Mouse (Mus musculus) frontal cortex, adult (tissue): ENCODE results near the gene Ccl1.

Experiments
- ATAC-seq: cut with Nextera tagmentation; 2 replicates; pipeline ENCODE4 v1.9.2; 2017; ENCODE audit warnings: mild to moderate bottlenecking, moderate library complexity, mixed read lengths; ENCODE audit not compliant: low TSS enrichment

Ccl1 gene

DNA sequence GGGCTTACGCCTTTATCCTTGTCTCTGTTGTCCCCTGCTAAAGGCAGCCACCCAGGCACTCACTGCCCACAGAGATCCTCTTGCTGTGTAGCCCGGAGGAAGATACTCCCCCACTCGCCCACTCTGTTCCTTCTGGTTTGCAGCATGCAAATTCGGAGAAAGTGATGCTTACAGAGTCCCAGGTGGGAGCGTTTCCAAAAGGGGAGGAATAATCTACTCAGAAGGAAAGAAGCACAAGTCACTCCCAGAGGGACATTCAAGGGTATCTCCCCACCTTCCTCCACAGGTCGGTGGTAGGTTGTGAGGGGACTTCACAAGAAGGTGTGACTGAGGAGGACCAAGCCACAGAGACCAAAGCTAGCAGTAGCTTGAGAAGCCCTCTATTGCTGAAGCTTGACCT lies 100.3 kb downstream of the Ccl1 start:
- no peak for ATAC-seq

GRCm38 (mm10) chr11:82203706-82204105 lies 101.8 kb downstream of the Ccl1 start:
- ATAC-seq = no peak

DNA sequence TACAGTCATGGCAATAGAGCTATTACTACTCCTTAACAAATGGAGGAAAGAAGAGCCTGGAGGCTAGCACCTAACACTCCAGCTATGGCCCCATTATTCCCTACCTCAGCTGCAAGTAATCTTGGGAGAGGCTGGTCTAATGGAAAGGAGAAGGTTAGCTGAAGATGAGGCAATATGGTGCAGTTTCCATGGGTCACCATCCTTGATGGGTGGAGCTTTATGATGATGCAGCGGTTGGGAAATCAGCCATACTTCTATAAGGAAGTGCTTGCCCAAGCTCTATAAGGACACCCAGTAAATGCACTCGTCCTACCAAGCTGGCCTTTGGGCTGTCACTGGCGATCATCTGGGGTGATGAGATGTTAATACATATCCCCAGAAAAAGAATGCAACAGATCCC lies 107.7 kb downstream of the Ccl1 start:
- ATAC-seq = no peak

DNA sequence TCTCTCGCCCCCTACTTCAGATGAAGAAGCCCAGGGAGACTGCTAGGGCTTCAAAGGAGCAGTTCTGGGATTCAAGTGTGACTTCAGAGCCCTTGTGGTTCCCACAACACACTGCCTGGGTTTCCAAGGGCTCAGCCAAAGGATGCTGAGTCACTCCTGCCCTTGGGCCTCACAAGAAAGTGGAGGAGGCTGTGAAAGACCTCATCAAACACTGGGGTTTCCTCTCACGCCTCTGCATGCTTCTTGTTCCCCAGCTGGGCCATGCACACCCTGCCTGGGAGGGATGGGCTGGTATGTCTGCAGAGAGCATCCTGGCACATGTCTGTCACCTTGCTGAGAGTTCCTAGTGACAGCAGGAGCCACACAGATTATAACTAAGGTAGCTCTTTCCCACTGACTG lies 110.5 kb downstream of the Ccl1 start:
- ATAC-seq = no peak

GRCm38 (mm10) chr11:82193826-82194225 lies 111.7 kb downstream of the Ccl1 start:
- peak; percentile 38 for ATAC-seq

- no peak for ATAC-seq
These were observed 115.5 kb downstream of the Ccl1 start for GRCm38 (mm10) chr11:82189782-82190563.

GRCm38 (mm10) chr11:82185684-82186083 lies 119.8 kb downstream of the Ccl1 start:
- ATAC-seq = no peak

- ATAC-seq = no peak
These were observed 122.1 kb downstream of the Ccl1 start for GRCm38 (mm10) chr11:82183281-82183935.

- ATAC-seq = no peak
These were observed 123.1 kb downstream of the Ccl1 start for GRCm38 (mm10) chr11:82182401-82182800.

DNA sequence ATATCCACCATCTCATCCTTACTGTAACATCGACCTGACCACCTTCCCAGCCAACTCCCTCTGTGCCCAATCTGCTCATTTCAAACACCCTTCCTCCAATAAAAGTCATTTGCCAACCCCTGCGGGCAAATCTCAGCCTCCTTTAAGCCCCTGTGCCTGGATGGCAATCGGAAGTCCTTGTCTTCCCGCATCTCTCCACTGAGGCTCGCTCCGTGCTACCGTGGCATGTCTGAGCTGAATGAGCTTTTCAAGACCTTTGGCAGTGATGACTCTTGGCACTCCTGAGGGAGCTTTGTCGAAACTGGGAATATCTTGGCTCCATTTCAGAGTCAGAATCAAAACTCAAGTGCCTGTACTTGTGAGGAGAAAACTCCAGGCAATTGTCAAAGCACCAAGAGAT lies 124.2 kb downstream of the Ccl1 start:
- peak; percentile 9; the same call in 1 of the 2 replicates for ATAC-seq

DNA sequence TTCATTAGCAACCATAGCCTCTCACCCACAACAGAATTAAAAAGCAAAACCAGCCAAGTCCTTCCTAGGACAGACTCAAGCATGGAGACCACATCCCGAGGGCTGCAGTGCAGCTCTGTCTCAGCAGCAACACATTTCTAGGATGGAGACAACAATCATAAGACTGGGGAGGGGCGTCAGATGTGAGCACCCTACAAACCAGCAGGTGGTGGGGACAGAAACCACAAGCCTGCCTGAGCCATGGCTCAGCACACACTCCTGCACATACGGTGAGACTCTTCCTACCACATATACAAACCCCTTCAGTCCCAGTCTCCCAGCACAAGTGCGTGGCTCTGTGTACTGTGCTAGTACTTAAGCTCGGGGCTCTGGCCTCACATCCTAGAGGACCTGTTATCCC lies 127.3 kb downstream of the Ccl1 start:
- no peak for ATAC-seq

GRCm38 (mm10) chr11:82177711-82178110 lies 127.8 kb downstream of the Ccl1 start:
- ATAC-seq = peak; percentile 76

DNA sequence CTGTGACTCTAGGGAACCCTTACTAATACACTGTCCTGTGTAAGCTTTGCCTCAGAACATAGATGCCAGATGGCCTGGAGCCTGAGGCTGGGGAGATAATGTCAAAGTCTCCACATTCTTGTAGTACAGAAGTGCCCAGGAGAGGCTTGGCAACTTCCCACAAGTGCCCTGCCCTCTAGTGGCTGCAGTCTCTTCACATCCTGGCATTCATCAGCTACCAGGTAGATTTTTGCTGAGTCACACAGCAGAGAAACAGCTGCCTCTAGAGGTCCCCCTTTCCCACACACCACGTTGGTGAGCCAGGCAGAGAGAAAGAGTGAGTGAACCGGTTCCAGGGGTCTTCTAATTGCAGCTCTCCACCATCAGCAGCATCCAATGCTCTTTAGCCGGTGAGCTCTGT lies 130.7 kb downstream of the Ccl1 start:
- ATAC-seq = peak; percentile 82

DNA sequence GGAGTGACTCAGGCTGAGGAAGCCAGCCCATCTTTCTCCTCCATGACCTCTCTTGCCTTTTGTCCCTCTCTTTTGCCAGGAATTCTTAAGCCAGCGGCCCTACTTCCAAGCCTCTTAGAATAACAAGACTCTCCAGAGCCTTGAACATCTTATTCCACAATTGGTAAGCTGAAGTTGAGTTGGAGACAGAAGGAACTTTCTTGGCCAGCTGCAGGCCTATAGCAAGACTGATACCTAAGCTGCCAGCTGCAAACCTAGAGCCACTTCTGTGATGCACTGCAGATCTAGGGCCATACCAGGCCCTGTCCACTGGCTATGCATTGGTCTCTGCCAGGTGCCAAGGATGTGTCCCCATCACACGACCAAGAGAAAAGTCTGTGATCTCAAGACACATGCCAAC lies 132.0 kb downstream of the Ccl1 start:
- ATAC-seq = no peak

DNA sequence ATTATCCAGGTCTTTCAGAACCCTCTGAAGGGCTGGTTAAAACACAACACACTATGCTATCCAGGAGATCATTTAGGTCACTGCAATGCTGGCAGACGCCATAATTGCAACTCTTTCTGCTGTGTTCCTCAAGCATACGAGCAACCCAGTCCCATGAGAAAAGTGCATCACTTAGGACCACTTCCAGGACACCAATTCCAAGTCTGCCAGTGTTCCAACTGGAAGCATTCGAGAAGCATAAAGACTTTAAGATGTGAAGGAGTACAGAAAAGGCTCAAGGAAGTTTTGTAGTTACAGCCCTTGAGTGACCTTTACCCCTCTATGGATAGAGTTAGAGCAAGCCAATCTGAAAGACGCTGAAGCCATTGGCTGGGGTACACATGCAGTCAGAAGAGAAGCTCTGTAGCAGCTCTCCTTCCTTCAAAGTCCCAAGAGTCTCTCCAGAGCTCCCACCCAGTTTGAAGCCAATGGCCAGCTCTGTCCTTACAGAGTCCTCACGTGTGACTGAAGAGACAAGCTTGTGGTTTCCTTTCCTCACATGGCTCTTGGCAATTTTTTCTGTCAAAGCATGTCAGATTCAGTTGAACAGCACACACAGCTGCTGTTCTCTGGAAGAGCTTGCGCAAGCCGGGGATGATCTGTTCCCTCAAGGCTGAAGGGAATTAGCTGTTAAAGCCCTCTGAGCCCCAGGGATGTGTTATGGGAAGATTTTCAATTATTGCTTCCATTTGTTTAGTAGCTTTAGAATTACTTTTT lies 134.0 kb downstream of the Ccl1 start:
- no peak for ATAC-seq

DNA sequence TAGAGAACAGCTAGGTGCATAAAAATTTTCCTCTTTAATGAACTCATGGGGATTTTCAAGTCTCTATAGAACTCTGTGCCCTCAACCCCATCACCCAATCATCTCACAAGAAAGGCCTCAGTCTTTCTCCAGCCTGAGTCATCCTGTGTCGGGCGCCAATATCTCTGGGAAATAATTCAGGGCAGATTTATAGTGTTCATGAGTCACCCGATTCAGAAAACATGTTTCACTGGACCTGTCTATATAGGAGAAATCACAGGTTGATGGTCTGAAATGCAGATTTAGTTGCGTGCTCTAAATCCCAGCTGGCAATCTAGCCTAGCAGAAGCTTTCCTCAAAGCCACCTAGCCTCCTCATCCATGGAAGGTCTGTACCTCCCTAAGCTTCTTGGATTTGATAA lies 136.0 kb downstream of the Ccl1 start:
- ATAC-seq = no peak

GRCm38 (mm10) chr11:82168308-82168707 lies 137.2 kb downstream of the Ccl1 start:
- no peak for ATAC-seq

GRCm38 (mm10) chr11:82163285-82163684 lies 142.2 kb downstream of the Ccl1 start:
- ATAC-seq = no peak

- no peak for ATAC-seq
These were observed 146.4 kb downstream of the Ccl1 start for GRCm38 (mm10) chr11:82159126-82159525.

- no peak for ATAC-seq
These were observed 165.9 kb downstream of the Ccl1 start for GRCm38 (mm10) chr11:82139492-82140094.

DNA sequence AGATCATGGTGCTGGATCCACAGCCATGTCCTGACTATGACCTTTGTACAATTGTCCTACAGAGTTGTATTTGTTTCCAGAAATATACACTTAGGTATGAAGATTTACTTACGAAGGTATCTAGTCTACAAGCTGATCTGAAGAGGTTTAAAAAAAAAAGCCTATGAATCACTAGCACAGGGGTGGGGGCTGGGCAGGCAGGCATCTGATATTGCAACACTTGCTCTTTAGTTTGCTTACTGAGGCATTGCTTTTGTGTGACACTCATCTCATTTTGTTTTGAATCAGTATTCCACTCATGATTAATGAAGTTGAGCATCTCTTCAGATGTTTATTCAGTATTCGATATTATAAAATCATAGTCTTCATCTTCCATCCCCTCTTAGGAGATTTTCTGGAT lies 169.3 kb downstream of the Ccl1 start:
- no peak for ATAC-seq

DNA sequence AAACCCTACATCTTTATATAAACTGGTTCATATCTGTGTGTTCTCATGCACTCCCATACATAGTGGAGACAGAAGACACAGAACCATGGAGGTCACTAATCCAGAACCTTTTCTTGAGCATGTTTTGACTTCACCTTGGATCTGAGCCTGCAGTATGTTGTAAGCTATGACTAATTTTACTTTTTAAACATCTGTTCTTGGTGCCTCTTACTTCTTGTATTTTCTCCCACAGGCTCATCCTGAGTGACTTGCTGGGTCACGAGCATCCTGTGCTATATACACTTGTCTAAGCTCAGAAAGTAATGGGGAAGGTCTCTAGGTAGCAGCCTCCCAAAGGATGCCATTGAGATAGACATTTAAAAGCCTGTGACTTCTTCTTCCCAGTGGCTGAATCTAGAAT lies 172.5 kb downstream of the Ccl1 start:
- no peak for ATAC-seq
